In genomic region chr14:75883330-75883729, GRCm38 (mm10) we compare ENCODE assay signal across 19 mouse cellular contexts. TPM values are rescaled to one million over a fixed set of nuclear protein-coding genes. Genes with fewer than 3 reads are reported as not detected.
A peak's percentile ranks its signal among the peaks of the same experiment; 100 is the strongest.
DNase-seq lines count a peak whose midpoint lies in the region; ATAC-seq and TF ChIP-seq lines count a peak whose summit lies in the region.
"Had no signal": no experiment of that assay in that cellular context is flagged by ENCODE, and none has a peak within 500 bp of the region (broad histone marks: within the 10 kb centered on the region; RNA-seq: fewer than 3 reads in every experiment).

No protein-coding gene starts in this region.

- no peaks in the 10 kb centered on the region for H3K36me3 ChIP-seq in liver, adult 2 months (ENCODE audit: control insufficient read depth, insufficient read depth, low read length)
- no peaks in the 10 kb centered on the region for H3K36me3 ChIP-seq in liver, embryonic 12.5 days
- no peaks in the 10 kb centered on the region for H3K36me3 ChIP-seq in ES-Bruce4 (ENCODE audit: control insufficient read depth, insufficient read depth, low read length, poor library complexity, severe bottlenecking)
- H3K36me3 ChIP-seq: embryonic facial prominence, embryonic 10.5 days; heart, embryonic 12.5 days; hindbrain, embryonic 10.5 days; intestine, embryonic 15.5 days had no signal

- no peak for TF ChIP-seq EP300 in ES-Bruce4 (IDR thresholded peaks at IDR 0.05; ENCODE audit: insufficient read depth, low read depth, low read length)

- no peak for ATAC-seq in liver, embryonic 12.5 days
- ATAC-seq: forebrain, embryonic 13.5 days; intestine, embryonic 15.5 days had no signal

- no peaks in the 10 kb centered on the region for H3K27me3 ChIP-seq in liver, adult 2 months (ENCODE audit: control insufficient read depth, insufficient read depth, low read length)
- H3K27me3 ChIP-seq in liver, embryonic 12.5 days (replicated peaks): peaks cover 8% of the 10 kb centered on the region
- no peaks in the 10 kb centered on the region for H3K27me3 ChIP-seq in ES-Bruce4 (ENCODE audit: control insufficient read depth, insufficient read depth, low read length, poor library complexity, severe bottlenecking)
- H3K27me3 ChIP-seq: forebrain, embryonic 13.5 days; heart, embryonic 12.5 days; intestine, embryonic 15.5 days had no signal

- DNase-seq in liver, adult 2 months (ENCODE audit: extremely low read depth, low read depth, low spot score): no peak
- DNase-seq in ES-CJ7 (ENCODE audit: low read depth, low spot score): peak; percentile 75
- peak; percentile 43 for DNase-seq in ZHBTc4 (ENCODE audit: low read depth, low spot score)
- DNase-seq in heart, adult 18-20 months: no peak
- no peak for DNase-seq in left cerebral cortex, postnatal 25 days (ENCODE audit: low spot score in 2 of 2)
- DNase-seq: adrenal gland, postnatal 14 days; cerebellum, adult 18-20 months; cerebellum, adult 9-11 months; cerebellum, postnatal 36 days; gastrocnemius, postnatal 10 days; heart, adult 2 months had no signal

- no peaks in the 10 kb centered on the region for H3K79me2 ChIP-seq in liver, adult 2 months (ENCODE audit: control insufficient read depth, insufficient read depth, low read length)

- TF ChIP-seq CTCF in liver, adult 2 months (IDR thresholded peaks at IDR 0.05; ENCODE audit: low read depth, low read length): 0 out of 2 replicates have a peak, but pooled peaks have one; percentile 7
- TF ChIP-seq CTCF in ES-Bruce4 (IDR thresholded peaks at IDR 0.05; ENCODE audit: low read depth, low read length): peak; percentile 50

- 78% methylated on average over 5 of the region's 5 CpGs for WGBS in liver, adult 2 months
- 65% methylated on average over 5 of the region's 5 CpGs for whole genome bisulfite sequencing in liver, embryonic 12.5 days (ENCODE audit: insufficient replicate concordance)

- no peaks in the 10 kb centered on the region for H3K4me1 ChIP-seq in liver, adult 2 months (ENCODE audit: control insufficient read depth, insufficient read depth, low read length)
- no peaks in the 10 kb centered on the region for H3K4me1 ChIP-seq in liver, embryonic 12.5 days
- H3K4me1 ChIP-seq in ES-Bruce4 (ENCODE audit: control insufficient read depth, insufficient read depth, low read length): peaks cover 6% of the 10 kb centered on the region
- H3K4me1 ChIP-seq: intestine, embryonic 15.5 days had no signal

- no peak for TF ChIP-seq POLR2A in liver, adult 2 months (IDR thresholded peaks at IDR 0.05; ENCODE audit: extremely low read depth, insufficient read depth, low read length)
- TF ChIP-seq POLR2A in ES-Bruce4 (IDR thresholded peaks at IDR 0.05; ENCODE audit: insufficient read depth, low read length): no peak

- H3K4me3 ChIP-seq in liver, adult 2 months (ENCODE audit: insufficient read depth, low read depth, low read length): no peak overlapping the region
- H3K4me3 ChIP-seq in liver, embryonic 12.5 days: no peak overlapping the region
- H3K4me3 ChIP-seq in ES-Bruce4 (ENCODE audit: low read depth, low read length): no peak overlapping the region
- H3K4me3 ChIP-seq: embryonic facial prominence, embryonic 10.5 days; forebrain, embryonic 13.5 days; heart, adult 2 months; heart, embryonic 12.5 days; hindbrain, embryonic 10.5 days; intestine, embryonic 15.5 days had no signal

- no peak overlapping the region for H3K4me2 ChIP-seq in liver, embryonic 12.5 days
- H3K4me2 ChIP-seq: forebrain, embryonic 13.5 days; heart, embryonic 12.5 days; hindbrain, embryonic 14.5 days; intestine, embryonic 15.5 days had no signal

- no peaks in the 10 kb centered on the region for H3K9me3 ChIP-seq in liver, embryonic 12.5 days (replicated peaks)
- no peaks in the 10 kb centered on the region for H3K9me3 ChIP-seq in ES-Bruce4 (replicated peaks; ENCODE audit: control insufficient read depth, insufficient read depth, low read length, poor library complexity, severe bottlenecking)
- H3K9me3 ChIP-seq: embryonic facial prominence, embryonic 10.5 days; forebrain, embryonic 13.5 days; heart, embryonic 12.5 days; hindbrain, embryonic 10.5 days; intestine, embryonic 15.5 days had no signal

- no peak overlapping the region for H3K27ac ChIP-seq in liver, adult 2 months (replicated peaks; ENCODE audit: insufficient read depth, low read depth, low read length)
- no peak overlapping the region for H3K27ac ChIP-seq in liver, embryonic 12.5 days
- no peak overlapping the region for H3K27ac ChIP-seq in ES-Bruce4 (ENCODE audit: insufficient read depth, low read length)
- H3K27ac ChIP-seq: embryonic facial prominence, embryonic 10.5 days; forebrain, embryonic 13.5 days; heart, adult 2 months; hindbrain, embryonic 14.5 days; intestine, embryonic 15.5 days had no signal

- H3K9ac ChIP-seq in liver, adult 2 months (ENCODE audit: low read depth, low read length): no peak overlapping the region
- H3K9ac ChIP-seq in liver, embryonic 12.5 days: no peak overlapping the region
- H3K9ac ChIP-seq in ES-Bruce4 (ENCODE audit: low read depth, poor library complexity, severe bottlenecking): no peak overlapping the region
- H3K9ac ChIP-seq: forebrain, embryonic 13.5 days; heart, embryonic 12.5 days; hindbrain, embryonic 14.5 days; intestine, embryonic 15.5 days had no signal

- intact Hi-C loops in left cerebral cortex, postnatal 25 days (cut with DNase I): no loop called here

RNA-seq across cellular contexts. Expression of gene Tpt1, which starts 38.4 kb away (rescaled TPM):
- 1,382 and 1,429 TPM in 2 replicates for total RNA-seq in liver, adult 2 months (2014; rRNA removed)
- 1,392 and 1,422 TPM in 2 replicates for polyA plus RNA-seq in liver, adult 2 months (2012; rRNA removed)
- 673 and 675 TPM in 2 replicates for polyA plus RNA-seq in liver, embryonic 12.5 days (2016; fragmentation: Nextera tagmentation; extraction: Ambion mirVana)
- 3,060 and 3,539 TPM in 2 replicates for polyA plus RNA-seq in ES-Bruce4 (2011; ENCODE audit: insufficient read depth, insufficient read length, low read depth, missing spikeins)
- total RNA-seq in heart, adult 18-20 months (2021): 1,000 to 10,000 TPM; 2,629 to 3,296 TPM
- total RNA-seq in left cerebral cortex, postnatal 25 days (2021): 1,000 to 10,000 TPM; 1,037 to 1,046 TPM

Comparison
In these comparisons a context has a peak if more than half of its experiments do, and no peak if none do; other contexts are left out.
1. DNase-seq: peak in ES-CJ7 (single experiment) and ZHBTc4 (single experiment); none in liver, adult 2 months (single experiment), heart, adult 18-20 months (0 of 2) and left cerebral cortex, postnatal 25 days (0 of 2).